Mouse (Mus musculus) lung, adult 2 months (tissue): Measurements from ENCODE around the gene Tmem159.

Experiments
- CTCF ChIP-seq: fragments of 200-500 bp; IDR thresholded peaks from 2 replicates; pipeline ENCODE4 v1.5.1; 2011; ENCODE audit warnings: mild to moderate bottlenecking, low read length, control low read depth; ENCODE audit not compliant: insufficient read depth
- POLR2A ChIP-seq: fragments of 200-500 bp; IDR thresholded peaks from 2 replicates; pipeline ENCODE4 v1.6.1; 2011; ENCODE audit warnings: low read depth, mild to moderate bottlenecking, control low read depth, low read length, borderline replicate concordance; ENCODE audit errors: extremely low read depth

GRCm38 (mm10) chr7:120109676-120110075, 7.5 kb downstream of the Tmem159 start:
- no peak for TF ChIP-seq CTCF
- TF ChIP-seq POLR2A = no peak
